Mouse (Mus musculus) kidney, adult 11 months (tissue): ENCODE measurements around the gene Dnajc11.

Source experiments
- DNase-seq: peaks from one replicate; pipeline ENCODE4 v3.0.0; 2022

The Dnajc11 gene

DNA sequence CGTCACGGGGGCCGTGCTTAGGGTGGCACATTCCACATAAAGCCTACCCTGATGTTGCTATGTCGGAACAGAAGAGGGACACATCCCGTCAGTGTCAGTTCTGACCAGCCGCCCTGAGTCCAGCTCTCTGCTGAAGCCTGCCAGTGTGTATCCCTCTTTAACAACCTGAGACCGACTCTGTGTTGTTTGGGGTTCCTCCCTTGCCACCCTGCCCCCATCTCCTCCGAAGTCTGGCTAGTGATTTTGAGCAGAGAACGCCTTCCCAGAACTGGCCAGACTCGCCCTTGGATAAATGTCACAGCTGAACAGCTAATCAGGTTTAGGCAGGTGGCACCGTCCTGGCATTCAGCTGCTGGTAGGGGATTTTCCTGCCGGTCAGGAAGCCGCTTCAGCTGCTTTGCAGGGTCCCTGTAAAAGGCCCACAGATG, 77.2 kb downstream of the Dnajc11 start:
- DNase-seq = peak; percentile 57

DNA sequence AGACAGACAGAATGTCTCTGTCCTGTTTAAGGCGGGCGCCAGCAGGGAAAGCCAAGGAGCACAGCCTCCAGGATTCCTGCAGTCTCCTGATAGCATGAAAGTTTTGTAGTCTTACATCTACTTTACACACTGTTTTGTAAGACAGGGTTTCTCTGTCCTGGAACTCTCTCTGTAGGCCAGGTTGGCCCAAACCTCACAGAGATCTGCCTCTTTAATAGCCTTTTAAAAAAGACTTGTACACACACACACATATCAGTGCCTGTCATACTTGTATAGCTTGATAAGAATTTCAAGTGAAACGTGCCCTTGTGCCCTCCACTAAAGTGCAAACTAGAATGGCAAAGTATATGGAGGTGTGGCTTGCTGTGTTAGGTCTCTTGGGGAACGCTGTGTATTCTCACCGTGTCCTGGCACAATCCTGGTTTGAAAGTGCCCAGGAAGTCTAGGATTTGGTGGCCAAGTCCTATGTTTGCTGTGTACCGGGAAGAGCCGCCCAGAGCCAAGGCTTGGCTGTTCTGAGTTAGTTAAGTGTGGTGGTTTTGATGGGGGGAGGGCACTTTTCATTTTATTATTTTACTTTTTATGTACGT, 77.8 kb downstream of the Dnajc11 start:
- DNase-seq = no peak

DNA sequence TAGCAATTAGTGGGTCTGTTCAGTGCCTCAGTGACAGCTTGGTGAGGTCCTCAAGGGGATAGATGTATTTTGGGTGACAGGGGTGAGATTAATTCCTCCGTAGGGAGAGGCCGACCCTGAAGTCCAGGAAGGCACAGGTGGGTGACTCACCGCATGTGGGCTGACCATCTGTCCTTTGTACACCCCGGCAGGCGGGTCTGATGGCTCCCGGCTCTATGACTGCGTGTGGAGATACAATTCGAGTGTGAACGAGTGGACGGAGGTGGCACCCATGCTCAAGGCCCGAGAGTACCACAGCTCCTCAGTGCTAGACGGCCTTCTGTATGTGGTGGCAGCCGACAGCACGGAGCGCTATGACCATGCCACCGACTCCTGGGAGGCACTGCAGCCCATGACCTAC, 78.6 kb downstream of the Dnajc11 start:
- DNase-seq = no peak

DNA sequence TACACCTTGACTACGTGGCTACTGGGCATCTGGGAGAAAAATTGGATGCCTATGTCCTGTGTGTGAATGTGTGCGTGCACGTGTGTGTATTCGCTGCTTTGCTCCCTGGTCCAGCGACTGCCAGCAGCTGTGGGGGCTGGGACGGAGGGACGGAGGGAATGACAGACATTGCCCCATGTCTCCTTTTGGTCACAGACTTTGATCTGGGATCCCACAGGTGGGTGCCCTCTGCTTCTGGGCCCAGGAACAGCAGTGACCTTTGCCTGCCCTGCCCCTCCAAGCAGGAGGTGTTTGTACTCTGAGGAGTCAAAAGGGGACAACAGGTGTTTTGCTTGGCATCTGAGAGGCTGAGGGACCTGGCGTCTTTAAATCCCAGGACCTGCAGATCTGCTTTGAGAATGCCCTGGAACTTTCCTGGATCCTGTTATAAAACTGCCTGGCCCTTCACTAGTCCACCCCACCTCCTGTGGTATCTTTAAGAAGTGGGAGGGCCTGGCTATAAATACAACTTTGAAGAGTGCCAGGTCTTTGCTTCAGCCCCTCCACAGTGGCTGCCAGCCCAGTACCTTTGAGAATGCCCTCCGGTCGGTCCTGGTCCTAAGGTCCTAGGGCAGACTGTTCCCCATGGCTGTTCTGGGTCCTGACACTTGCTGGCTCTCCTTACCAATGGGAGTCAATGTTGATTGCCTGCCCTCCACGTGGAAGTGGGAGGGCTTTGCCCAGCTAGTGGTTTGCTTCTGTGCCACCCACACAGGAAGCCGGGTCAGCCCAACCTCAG, 79.7 kb downstream of the Dnajc11 start:
- DNase-seq = peak; percentile 86

DNA sequence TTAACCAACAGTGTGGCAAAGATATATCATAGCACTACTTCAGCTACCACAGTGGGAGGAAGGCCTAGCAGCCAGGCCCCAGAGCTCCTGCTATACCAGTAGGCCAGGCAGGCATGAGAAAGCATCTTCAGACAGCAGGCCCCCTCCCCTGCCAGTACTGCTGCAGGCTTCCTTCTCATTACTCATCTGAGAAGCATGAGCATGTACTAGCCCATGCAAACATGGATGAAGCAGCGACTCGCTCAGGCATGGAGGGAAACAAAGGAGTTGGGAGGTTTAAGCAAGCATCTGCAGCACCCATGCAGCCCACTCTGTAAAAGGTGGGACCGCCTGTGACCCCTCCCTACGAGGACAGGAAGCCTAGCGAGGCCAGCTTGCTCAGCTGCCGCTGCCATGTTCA, 85.6 kb downstream of the Dnajc11 start:
- DNase-seq = no peak

DNA sequence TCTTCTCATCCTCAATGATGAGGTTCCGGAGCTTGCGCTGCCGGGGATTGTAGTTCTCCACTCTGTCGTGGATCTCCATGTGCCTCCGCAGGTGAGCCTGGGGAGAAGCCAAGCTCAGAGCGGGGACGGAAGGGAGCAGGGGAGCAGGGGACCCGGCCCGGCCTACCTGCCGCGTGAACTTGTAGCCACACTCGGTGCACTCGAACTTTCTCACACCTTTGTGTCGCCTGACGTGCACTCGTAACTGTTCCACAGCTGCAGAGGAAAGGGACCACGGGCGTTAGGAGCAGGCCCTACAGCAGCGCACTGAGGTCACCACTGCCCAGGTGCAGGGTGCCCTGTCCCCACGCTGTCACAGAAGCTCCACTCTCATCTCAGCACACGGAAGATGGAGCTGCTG, 86.5 kb downstream of the Dnajc11 start:
- DNase-seq = no peak

DNA sequence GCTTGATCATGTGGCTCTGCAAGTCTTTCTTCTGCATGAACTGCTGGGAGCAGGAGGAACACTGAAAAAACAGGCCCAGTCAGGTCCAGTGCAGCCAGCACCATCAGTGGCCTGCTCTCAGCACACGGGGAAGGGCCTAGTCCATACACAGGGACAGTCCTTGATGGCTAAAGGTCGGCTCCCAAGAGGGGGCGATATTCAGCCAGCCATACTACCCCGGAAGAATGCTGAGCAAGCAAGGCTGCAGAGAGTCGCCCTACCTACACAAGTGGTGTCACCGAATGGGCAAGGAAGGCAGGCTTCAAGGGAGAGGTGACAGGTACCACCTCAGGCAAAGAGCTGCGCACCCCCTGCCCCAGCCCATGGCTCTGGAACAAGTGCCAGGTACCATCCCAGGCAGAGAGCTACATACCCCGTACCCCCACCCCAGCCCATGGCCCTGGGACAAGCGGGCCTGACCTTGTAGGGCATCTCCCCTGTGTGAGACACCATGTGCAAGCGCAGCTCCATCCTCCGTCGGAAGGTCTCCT, 88.1 kb downstream of the Dnajc11 start:
- no peak for DNase-seq

DNA sequence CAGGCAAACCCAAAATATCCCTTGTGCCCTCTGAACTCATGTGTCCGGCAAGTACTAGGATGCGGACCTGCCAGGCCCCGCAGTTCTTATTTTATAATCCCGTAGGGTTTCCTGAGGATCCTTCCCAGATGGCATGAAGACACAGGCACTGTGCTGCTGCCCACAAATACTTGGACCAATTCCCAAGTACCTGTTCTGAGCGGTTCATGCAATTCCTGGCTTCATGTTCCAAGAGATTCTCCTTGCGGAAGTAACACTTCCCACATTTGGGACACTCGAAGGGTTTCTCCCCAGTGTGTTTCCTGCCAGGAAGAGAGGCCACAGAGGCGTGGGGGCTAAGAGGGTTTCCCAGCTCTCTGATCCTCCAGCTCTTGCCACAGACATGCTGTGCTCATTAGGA, 89.0 kb downstream of the Dnajc11 start:
- DNase-seq = no peak

DNA sequence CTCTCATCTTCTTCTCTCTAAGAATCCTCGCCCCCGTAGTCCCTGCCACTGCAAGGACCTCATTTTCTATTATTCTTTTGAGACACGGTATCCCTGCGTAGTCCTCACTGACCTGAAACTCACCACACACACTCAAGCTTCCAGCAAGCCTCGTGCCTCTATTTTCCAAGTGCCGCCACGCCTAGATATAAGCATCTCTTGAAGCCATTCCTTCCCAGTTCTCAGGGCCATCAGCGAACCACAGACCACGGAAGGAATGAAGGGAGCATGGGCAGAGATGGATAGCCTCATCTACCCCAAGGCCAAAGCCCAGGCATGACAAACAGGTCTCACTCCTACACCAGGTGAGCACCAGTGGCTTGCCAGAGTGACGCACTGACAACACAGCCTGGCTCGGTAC, 91.0 kb downstream of the Dnajc11 start:
- no peak for DNase-seq

DNA sequence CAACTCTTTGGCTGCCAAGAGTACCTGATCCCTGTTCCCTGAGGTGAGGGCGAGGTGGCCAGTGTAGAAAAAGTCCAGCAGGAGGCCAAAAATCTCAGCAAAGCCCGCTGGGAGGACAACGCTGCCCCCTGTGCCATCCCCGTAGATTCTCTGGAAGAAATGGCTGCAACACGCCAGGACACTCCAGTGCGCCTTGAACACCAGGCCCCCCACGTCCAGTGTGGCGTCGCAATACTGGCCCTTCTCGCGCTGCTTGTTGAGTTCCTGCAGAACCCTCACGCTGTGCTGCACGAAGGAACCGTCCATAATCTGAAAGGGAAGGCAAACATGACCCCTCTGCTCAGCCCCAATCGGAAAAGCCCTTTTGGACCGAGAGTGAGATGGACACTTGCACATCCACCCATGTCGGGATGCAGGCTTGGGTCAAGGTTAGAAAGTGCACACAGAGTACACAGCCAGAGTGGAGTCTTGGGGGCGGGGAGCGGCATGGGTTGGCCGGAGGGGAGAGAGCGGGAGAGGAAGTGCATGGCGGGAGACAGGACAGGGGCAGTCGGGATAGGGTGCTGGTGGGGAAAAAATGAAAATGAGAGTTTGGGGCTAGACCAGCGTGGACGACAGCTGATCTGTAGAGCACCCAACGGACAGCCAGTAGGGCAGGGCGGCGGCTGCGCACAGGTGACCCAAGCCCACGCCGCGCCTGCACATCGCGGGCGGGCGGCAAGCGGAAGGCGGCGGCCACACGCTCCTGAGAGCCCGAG, 93.4 kb downstream of the Dnajc11 start:
- DNase-seq = no peak

DNA sequence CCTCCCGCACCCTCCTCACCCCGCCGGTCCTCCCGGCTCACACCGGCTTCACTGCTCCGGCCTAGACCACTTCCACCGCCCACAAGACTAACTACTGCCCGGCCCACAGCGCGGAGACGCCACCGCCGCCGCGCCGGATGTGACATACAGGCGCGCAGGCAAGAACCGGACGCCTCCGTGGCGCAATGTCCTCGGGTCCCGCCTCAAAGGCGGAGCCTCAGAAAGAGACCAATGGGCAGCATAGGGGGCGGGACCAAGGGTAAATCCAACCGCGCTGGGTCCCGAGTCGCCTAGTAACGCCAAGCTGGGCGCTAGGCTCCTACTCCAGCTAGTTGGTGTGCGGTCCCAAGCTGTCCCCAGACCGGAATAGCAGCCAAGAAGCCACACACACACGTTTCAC, 94.0 kb downstream of the Dnajc11 start, which contains the start of gene Zbtb48:
Gene Zbtb48, minus strand, starts transcription at position 148 of the 400 bp plus-strand sequence.
- DNase-seq = peak; percentile 98

DNA sequence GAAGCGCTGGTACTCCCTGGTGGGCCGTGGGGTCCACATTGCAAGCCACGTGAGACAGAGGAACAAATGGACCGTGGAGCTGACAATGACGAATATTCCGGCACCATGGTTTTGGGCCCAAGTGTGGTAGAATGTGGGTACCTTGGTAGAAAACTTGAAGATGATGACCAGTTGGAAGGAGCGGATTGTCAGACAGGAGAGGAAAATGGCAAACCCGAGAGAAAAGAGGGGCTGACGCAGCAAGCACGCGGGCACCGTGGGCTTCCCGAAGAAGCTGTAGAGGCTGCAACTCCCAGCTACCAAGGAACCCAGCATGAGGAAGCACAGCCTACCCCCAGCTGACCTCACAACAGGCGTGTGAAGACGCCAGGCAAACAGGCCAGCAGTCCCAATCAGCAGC, 95.0 kb downstream of the Dnajc11 start:
- no peak for DNase-seq

DNA sequence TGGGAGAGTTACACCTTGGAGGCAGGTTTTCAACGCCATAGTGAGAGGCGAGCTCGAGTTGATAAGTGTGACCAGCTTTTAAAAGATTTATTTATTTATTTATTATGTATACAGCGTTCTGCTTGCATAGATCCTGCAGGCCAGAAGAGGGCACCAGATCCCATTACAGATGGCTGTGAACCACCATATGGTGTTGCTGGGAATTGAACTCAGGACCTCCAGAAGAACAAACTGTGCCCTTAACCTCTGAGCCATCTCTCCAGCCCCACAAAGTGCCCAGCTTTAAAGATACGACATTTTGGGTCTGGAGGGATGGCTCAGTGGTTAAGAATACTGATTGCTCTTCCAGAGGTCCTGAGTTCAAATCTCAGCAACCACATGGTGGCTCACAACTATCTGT, 95.6 kb downstream of the Dnajc11 start:
- DNase-seq = no peak

DNA sequence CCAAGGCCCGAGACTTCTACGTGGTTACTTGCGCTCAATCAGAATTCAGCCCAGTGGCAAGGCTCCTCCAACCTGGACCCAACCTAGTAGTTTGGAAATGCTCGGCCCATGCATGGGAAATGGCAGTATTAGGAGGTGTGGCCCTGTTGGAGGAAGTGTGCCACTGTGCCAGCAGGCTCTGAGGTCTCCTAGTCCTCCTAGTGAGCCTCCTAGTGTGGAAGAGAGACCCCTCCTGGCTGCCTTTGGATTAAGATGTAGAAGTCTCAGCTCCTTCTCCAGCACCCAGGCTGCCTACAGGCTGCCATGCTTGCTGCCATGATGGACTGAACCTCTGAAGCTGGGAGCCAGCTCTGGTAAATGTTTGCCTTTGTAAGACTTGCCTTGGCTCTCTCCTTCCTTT, 96.5 kb downstream of the Dnajc11 start:
- no peak for DNase-seq
